Mouse (Mus musculus): ENCODE data around the gene Myo1d.

DNA sequence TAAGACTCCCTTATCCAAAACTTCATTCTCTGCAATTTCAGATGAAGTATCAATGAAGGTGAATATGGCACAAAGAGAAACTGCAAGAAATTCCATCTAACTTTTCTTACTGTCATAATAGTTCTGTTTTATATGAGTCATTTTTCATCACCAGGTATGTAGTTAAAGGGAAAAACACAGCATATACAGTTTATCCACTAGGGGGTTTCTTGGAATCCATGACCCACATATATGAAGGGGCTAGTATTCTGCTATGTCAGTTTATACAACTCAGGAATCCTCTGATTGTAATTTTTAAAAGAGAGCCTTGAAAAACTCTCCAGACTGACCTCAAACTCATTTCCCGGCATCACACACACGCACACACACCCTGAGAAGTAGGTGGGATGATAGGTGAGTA lies 2.1 kb downstream of the Myo1d start:
- TF ChIP-seq CTCF (IDR thresholded peaks at IDR 0.05; ENCODE audit: control insufficient read depth, insufficient read depth, low read length) (no peak), POLR2A (IDR thresholded peaks at IDR 0.05; ENCODE audit: borderline replicate concordance, control insufficient read depth, low read depth, low read length) (no peak)
